Comparison of ENCODE assay signal across 8 mouse cellular contexts in the genomic region with DNA sequence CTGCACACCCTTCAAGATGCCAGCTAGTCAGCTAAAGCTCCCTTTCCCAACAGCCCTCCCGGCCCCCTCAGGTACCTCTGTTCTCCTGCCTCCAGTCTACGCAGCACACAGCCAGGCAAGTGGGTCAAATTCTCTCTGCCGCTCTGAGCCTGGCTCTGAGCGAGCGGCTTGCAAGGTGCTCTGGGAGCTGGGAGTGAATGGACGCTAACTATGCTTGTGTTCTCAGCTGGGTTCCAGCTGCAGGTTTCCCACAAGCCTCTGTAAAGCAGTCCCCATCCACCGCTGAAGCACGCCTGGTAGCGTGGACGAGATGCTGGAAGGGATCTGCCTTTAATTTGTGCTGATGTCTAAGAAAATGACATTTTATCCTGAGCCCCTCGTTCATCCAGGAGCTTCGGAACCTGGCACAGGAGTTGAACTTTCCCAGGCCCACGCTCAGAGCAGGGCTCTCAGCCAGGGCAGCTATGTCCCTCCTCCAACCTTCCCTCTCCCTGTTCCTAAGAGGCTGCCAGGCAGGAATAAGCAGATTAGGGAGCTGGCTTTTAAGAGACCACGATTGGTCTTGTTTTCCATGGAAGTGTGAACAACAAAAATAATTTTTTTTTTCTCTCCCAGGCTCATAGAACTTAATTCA. TPM values are rescaled to one million over a fixed set of nuclear protein-coding genes. Genes with fewer than 3 reads are reported as not detected.
DNase-seq lines count a peak whose midpoint lies in the region; ATAC-seq lines count a peak whose summit lies in the region.
"Had no signal": no experiment of that assay in that cellular context is flagged by ENCODE, and none has a peak within 500 bp of the region (broad histone marks: within the 10 kb centered on the region; RNA-seq: fewer than 3 reads in every experiment).

No protein-coding gene starts in this region.

- no peak overlapping the region for H3K4me3 ChIP-seq in heart, embryonic 13.5 days
- H3K4me3 ChIP-seq in heart, embryonic 11.5 days (ENCODE audit: low read depth, low read length) = no peak overlapping the region
- H3K4me3 ChIP-seq in embryonic facial prominence, embryonic 14.5 days (ENCODE audit: low read depth, low read length) = no peak overlapping the region
- no peak overlapping the region for H3K4me3 ChIP-seq in hindbrain, embryonic 13.5 days
- H3K4me3 ChIP-seq in midbrain, embryonic 16.5 days (ENCODE audit: low read depth, low read length) = 0 out of 2 replicates have a peak overlapping the region, but pooled peaks have one; percentile 8
- H3K4me3 ChIP-seq: liver, embryonic 13.5 days had no signal

- H3K36me3 ChIP-seq in heart, embryonic 13.5 days = no peaks in the 10 kb centered on the region
- H3K36me3 ChIP-seq in heart, embryonic 11.5 days (ENCODE audit: control insufficient read depth, insufficient read depth, low read length) = no peaks in the 10 kb centered on the region
- no peaks in the 10 kb centered on the region for H3K36me3 ChIP-seq in embryonic facial prominence, embryonic 14.5 days (ENCODE audit: control insufficient read depth, insufficient read depth, low read length)
- H3K36me3 ChIP-seq in hindbrain, embryonic 13.5 days = no peaks in the 10 kb centered on the region
- H3K36me3 ChIP-seq in midbrain, embryonic 16.5 days (ENCODE audit: control insufficient read depth, insufficient read depth, low read length) = no peaks in the 10 kb centered on the region
- H3K36me3 ChIP-seq: liver, embryonic 13.5 days had no signal

- 49% methylated on average over 14 of the region's 14 CpGs for WGBS in heart, embryonic 13.5 days
- 45% methylated on average over 14 of the region's 14 CpGs for WGBS in heart, embryonic 11.5 days (ENCODE audit: insufficient replicate concordance)
- 16% methylated on average over 14 of the region's 14 CpGs for WGBS in embryonic facial prominence, embryonic 14.5 days
- WGBS in hindbrain, embryonic 13.5 days = 37% methylated on average over 14 of the region's 14 CpGs
- 20% methylated on average over 14 of the region's 14 CpGs for WGBS in midbrain, embryonic 16.5 days

- no peak overlapping the region for H3K27ac ChIP-seq in heart, embryonic 13.5 days (replicated peaks)
- no peak overlapping the region for H3K27ac ChIP-seq in heart, embryonic 11.5 days (ENCODE audit: low read depth, low read length)
- no peak overlapping the region for H3K27ac ChIP-seq in embryonic facial prominence, embryonic 14.5 days (replicated peaks; ENCODE audit: low read depth, low read length)
- peak overlapping the region; percentile 35; the same call in 1 of the 2 replicates for H3K27ac ChIP-seq in hindbrain, embryonic 13.5 days
- peak overlapping the region; percentile 65 for H3K27ac ChIP-seq in midbrain, embryonic 16.5 days (ENCODE audit: low read length)
- H3K27ac ChIP-seq: liver, embryonic 13.5 days had no signal

- no peak for ATAC-seq in heart, embryonic 13.5 days (ENCODE audit: extremely low read depth, insufficient number of reproducible peaks, low FRiP score, low TSS enrichment)
- ATAC-seq in heart, embryonic 11.5 days (replicated peaks; ENCODE audit: insufficient number of reproducible peaks, low FRiP score, low TSS enrichment) = no peak
- ATAC-seq in embryonic facial prominence, embryonic 14.5 days (ENCODE audit: low read depth) = no peak
- no peak for ATAC-seq in hindbrain, embryonic 13.5 days (ENCODE audit: low FRiP score)
- no peak for ATAC-seq in midbrain, embryonic 16.5 days

- H3K9ac ChIP-seq in heart, embryonic 13.5 days = 0 out of 2 replicates have a peak overlapping the region, but pooled peaks have one; percentile 33
- no peak overlapping the region for H3K9ac ChIP-seq in heart, embryonic 11.5 days (ENCODE audit: low read depth, low read length)
- H3K9ac ChIP-seq in embryonic facial prominence, embryonic 14.5 days (ENCODE audit: low read depth, low read length) = no peak overlapping the region
- peak overlapping the region; percentile 40; the same call in 1 of the 2 replicates for H3K9ac ChIP-seq in hindbrain, embryonic 13.5 days
- peak overlapping the region; percentile 39; the same call in 1 of the 2 replicates for H3K9ac ChIP-seq in midbrain, embryonic 16.5 days (ENCODE audit: low read depth, low read length)
- H3K9ac ChIP-seq: liver, embryonic 13.5 days had no signal

- no peak overlapping the region for H3K4me2 ChIP-seq in heart, embryonic 13.5 days
- no peak overlapping the region for H3K4me2 ChIP-seq in heart, embryonic 11.5 days
- no peak overlapping the region for H3K4me2 ChIP-seq in embryonic facial prominence, embryonic 14.5 days (ENCODE audit: low read depth, low read length)
- H3K4me2 ChIP-seq in hindbrain, embryonic 13.5 days = peak overlapping the region; percentile 17
- peak overlapping the region; percentile 35 for H3K4me2 ChIP-seq in midbrain, embryonic 16.5 days (ENCODE audit: low read length)
- H3K4me2 ChIP-seq: liver, embryonic 13.5 days had no signal

- DNase-seq in embryonic facial prominence, embryonic 14.5 days (ENCODE audit: low spot score) = peak; percentile 48
- no peak for DNase-seq in spleen, postnatal 10 days (ENCODE audit: low spot score in 2 of 2)
- no peak for DNase-seq in spleen, postnatal 4 days (ENCODE audit: low spot score in 2 of 2)
- DNase-seq: liver, embryonic 13.5 days had no signal

- H3K9me3 ChIP-seq in heart, embryonic 13.5 days = no peaks in the 10 kb centered on the region
- H3K9me3 ChIP-seq in heart, embryonic 11.5 days (replicated peaks; ENCODE audit: control insufficient read depth, low read length) = no peaks in the 10 kb centered on the region
- H3K9me3 ChIP-seq in embryonic facial prominence, embryonic 14.5 days (ENCODE audit: control insufficient read depth, low read length) = no peaks in the 10 kb centered on the region
- no peaks in the 10 kb centered on the region for H3K9me3 ChIP-seq in hindbrain, embryonic 13.5 days
- H3K9me3 ChIP-seq in midbrain, embryonic 16.5 days (replicated peaks; ENCODE audit: control insufficient read depth, low read length, poor library complexity, severe bottlenecking) = no peaks in the 10 kb centered on the region
- H3K9me3 ChIP-seq: liver, embryonic 13.5 days had no signal

- peaks cover 83% of the 10 kb centered on the region for H3K27me3 ChIP-seq in heart, embryonic 13.5 days (replicated peaks)
- H3K27me3 ChIP-seq in heart, embryonic 11.5 days (ENCODE audit: control insufficient read depth, insufficient read depth, low read length) = peaks cover 63% of the 10 kb centered on the region
- H3K27me3 ChIP-seq in embryonic facial prominence, embryonic 14.5 days (replicated peaks; ENCODE audit: control insufficient read depth, insufficient read depth, low read length) = peaks cover 32% of the 10 kb centered on the region
- peaks cover 46% of the 10 kb centered on the region for H3K27me3 ChIP-seq in hindbrain, embryonic 13.5 days
- no peaks in the 10 kb centered on the region for H3K27me3 ChIP-seq in midbrain, embryonic 16.5 days (ENCODE audit: control insufficient read depth, insufficient read depth, low read depth, low read length)

- H3K4me1 ChIP-seq in heart, embryonic 13.5 days = peaks cover 18% of the 10 kb centered on the region
- peaks cover 4% of the 10 kb centered on the region; the same call in 1 of the 2 replicates for H3K4me1 ChIP-seq in heart, embryonic 11.5 days (ENCODE audit: control insufficient read depth, insufficient read depth, low read length)
- H3K4me1 ChIP-seq in embryonic facial prominence, embryonic 14.5 days (ENCODE audit: control insufficient read depth, insufficient read depth, low read length) = no peaks in the 10 kb centered on the region
- peaks cover 75% of the 10 kb centered on the region for H3K4me1 ChIP-seq in hindbrain, embryonic 13.5 days (replicated peaks)
- peaks cover 47% of the 10 kb centered on the region for H3K4me1 ChIP-seq in midbrain, embryonic 16.5 days (ENCODE audit: control insufficient read depth, insufficient read depth, low read length)
- H3K4me1 ChIP-seq: liver, embryonic 13.5 days had no signal

RNA-seq across cellular contexts. Expression of gene Shisal1, which starts 5.1 kb away (rescaled TPM):
- polyA plus RNA-seq in heart, embryonic 13.5 days (2015; fragmentation: Nextera tagmentation; extraction: Ambion mirVana) = 0.55 and 0.60 TPM in 2 replicates
- 0.34 and 0.66 TPM in 2 replicates for polyA plus RNA-seq in heart, embryonic 11.5 days (2014; fragmentation: Nextera tagmentation; extraction: Ambion mirVana)
- polyA plus RNA-seq in embryonic facial prominence, embryonic 14.5 days (2014; fragmentation: Nextera tagmentation; extraction: Ambion mirVana) = 9.0 and 12.9 TPM in 2 replicates
- 9.5 and 10.9 TPM in 2 replicates for polyA plus RNA-seq in hindbrain, embryonic 13.5 days (2015; fragmentation: Nextera tagmentation; extraction: Ambion mirVana)
- 20.3 and 24.1 TPM in 2 replicates for polyA plus RNA-seq in midbrain, embryonic 16.5 days (2015; fragmentation: Nextera tagmentation; extraction: Ambion mirVana)

Comparison
In these comparisons a context has a peak if more than half of its experiments do, and no peak if none do; other contexts are left out.
1. H3K9ac ChIP-seq: peak in heart, embryonic 13.5 days (single experiment), hindbrain, embryonic 13.5 days (single experiment) and midbrain, embryonic 16.5 days (single experiment); none in heart, embryonic 11.5 days (single experiment) and embryonic facial prominence, embryonic 14.5 days (single experiment).
2. H3K27ac ChIP-seq: peak in hindbrain, embryonic 13.5 days (single experiment) and midbrain, embryonic 16.5 days (single experiment); none in heart, embryonic 13.5 days (single experiment), heart, embryonic 11.5 days (single experiment) and embryonic facial prominence, embryonic 14.5 days (single experiment).
3. H3K4me2 ChIP-seq: peak in hindbrain, embryonic 13.5 days (single experiment) and midbrain, embryonic 16.5 days (single experiment); none in heart, embryonic 13.5 days (single experiment), heart, embryonic 11.5 days (single experiment) and embryonic facial prominence, embryonic 14.5 days (single experiment).